Mouse (Mus musculus) liver, embryonic 13.5 days (tissue): ENCODE measurements around the gene Col7a1. TPM values are rescaled to one million over a fixed set of nuclear protein-coding genes. Genes with fewer than 3 reads are reported as not detected.

Experiments used
- ATAC-seq: fragments of 200-750 bp; cut with Nextera tagmentation; 2 replicates; pipeline ENCODE4 v1.8.0; 2017; ENCODE audit warnings: low read depth, mild to moderate bottlenecking, moderate number of reproducible peaks, moderate library complexity
- DNase-seq: peaks from one replicate; pipeline ENCODE4 v3.0.0; 2022
- H3K27ac ChIP-seq: fragments of 300-500 bp; sonication (generic); 2 replicates; pipeline ENCODE4 v1.5.1; 2015; ENCODE audit warnings: moderate library complexity, mild to moderate bottlenecking, inconsistent platforms
- H3K27me3 ChIP-seq: fragments of 300-500 bp; sonication (generic); 2 replicates; pipeline ENCODE4 v1.6.1; 2015; ENCODE audit warnings: mild to moderate bottlenecking, inconsistent platforms
- H3K36me3 ChIP-seq: fragments of 300-500 bp; sonication (generic); 2 replicates; pipeline ENCODE4 v1.6.1; 2015; ENCODE audit warnings: mild to moderate bottlenecking, inconsistent platforms
- H3K4me1 ChIP-seq: fragments of 300-500 bp; sonication (generic); replicated peaks from 2 replicates; pipeline ENCODE4 v1.6.1; 2015; ENCODE audit warnings: inconsistent platforms
- H3K4me2 ChIP-seq: fragments of 300-500 bp; sonication (generic); 2 replicates; pipeline ENCODE4 v1.6.1; 2015; ENCODE audit warnings: inconsistent platforms, mild to moderate bottlenecking, moderate library complexity
- H3K4me3 ChIP-seq: fragments of 300-500 bp; sonication (generic); replicated peaks from 2 replicates; pipeline ENCODE4 v1.5.1; 2015; ENCODE audit warnings: mild to moderate bottlenecking, inconsistent platforms
- H3K9ac ChIP-seq: fragments of 300-500 bp; sonication (generic); 2 replicates; pipeline ENCODE4 v1.6.1; 2015; ENCODE audit warnings: mild to moderate bottlenecking, inconsistent platforms
- H3K9me3 ChIP-seq: fragments of 300-500 bp; sonication (generic); replicated peaks from 2 replicates; pipeline ENCODE4 v1.6.1; 2016; ENCODE audit warnings: inconsistent platforms
- WGBS: fragments of 180-500 bp; shearing (Covaris S2); methylation state at CpG from one replicate; pipeline ENCODE4 v1.1.7; 2015; ENCODE audit not compliant: insufficient replicate concordance; 5-methylcytosine and 5-hydroxymethylcytosine counted together
- polyA plus RNA-seq: library from polyadenylated mRNA; unstranded; fragments of >200 nt; fragmentation: Nextera tagmentation; extraction: Ambion mirVana; gene quantifications from 2 replicates; pipeline ENCODE4 v1.2.1, GENCODE M21; 2015

Gene Col7a1
- polyA plus RNA-seq, 1 experiment from 2014 or later = 0.38 TPM

- peaks cover 12% of the 10 kb centered on the region for H3K4me1 ChIP-seq
- H3K9ac ChIP-seq = no peak overlapping the region
- H3K27ac ChIP-seq = no peak overlapping the region
- WGBS = 81% methylated on average over 13 of the region's 13 CpGs
- ATAC-seq (no peak), DNase-seq (no peak)
- H3K9me3 ChIP-seq = no peaks in the 10 kb centered on the region
- H3K4me2 ChIP-seq = no peak overlapping the region
- H3K36me3 ChIP-seq = peaks cover 62% of the 10 kb centered on the region
- H3K4me3 ChIP-seq = no peak overlapping the region
- H3K27me3 ChIP-seq = peaks cover 23% of the 10 kb centered on the region
These were observed 4.0 kb upstream of the Col7a1 start for GRCm38 (mm10) chr9:108949231-108949966.

- Histone ChIP-seq H3K27me3 (peaks cover 31% of the 10 kb centered on the region), H3K27ac (no peak overlapping the region), H3K9me3 (no peaks in the 10 kb centered on the region), H3K4me3 (no peak overlapping the region), H3K9ac (no peak overlapping the region), H3K4me1 (peaks cover 4% of the 10 kb centered on the region; the same call in 1 of the 2 replicates), H3K4me2 (no peak overlapping the region), H3K36me3 (peaks cover 54% of the 10 kb centered on the region)
- ATAC-seq (no peak), DNase-seq (no peak)
- 81% methylated on average over 9 of the region's 9 CpGs for WGBS
These were observed 3.2 kb upstream of the Col7a1 start for GRCm38 (mm10) chr9:108949967-108950728.

GRCm38 (mm10) chr9:108955241-108955640 is 1.9 kb downstream of the Col7a1 start:
- Histone ChIP-seq H3K4me3 (no peak overlapping the region), H3K27me3 (peaks cover 37% of the 10 kb centered on the region), H3K9me3 (no peaks in the 10 kb centered on the region), H3K9ac (no peak overlapping the region), H3K27ac (no peak overlapping the region), H3K4me2 (no peak overlapping the region), H3K36me3 (peaks cover 3% of the 10 kb centered on the region), H3K4me1 (no peaks in the 10 kb centered on the region)
- DNase-seq (no peak), ATAC-seq (no peak)
- 79% methylated on average over 11 of the region's 11 CpGs for WGBS

GRCm38 (mm10) chr9:108955846-108956245 is 2.5 kb downstream of the Col7a1 start:
- no peak overlapping the region for H3K4me2 ChIP-seq
- no peak overlapping the region for H3K9ac ChIP-seq
- no peak for ATAC-seq
- DNase-seq = no peak
- 75% methylated on average over 11 of the region's 11 CpGs for WGBS
- H3K4me1 ChIP-seq = no peaks in the 10 kb centered on the region
- peaks cover 37% of the 10 kb centered on the region for H3K27me3 ChIP-seq
- no peak overlapping the region for H3K27ac ChIP-seq
- H3K9me3 ChIP-seq = no peaks in the 10 kb centered on the region
- H3K36me3 ChIP-seq = no peaks in the 10 kb centered on the region
- no peak overlapping the region for H3K4me3 ChIP-seq

- Histone ChIP-seq H3K9ac (no peak overlapping the region), H3K27me3 (no peaks in the 10 kb centered on the region), H3K9me3 (no peaks in the 10 kb centered on the region), H3K36me3 (no peaks in the 10 kb centered on the region), H3K4me2 (no peak overlapping the region), H3K4me1 (no peaks in the 10 kb centered on the region), H3K4me3 (no peak overlapping the region), H3K27ac (no peak overlapping the region)
- WGBS = 63% methylated on average over 3 of the region's 3 CpGs
- DNase-seq = no peak
- ATAC-seq = no peak
These were observed 10.2 kb downstream of the Col7a1 start for GRCm38 (mm10) chr9:108963577-108963976.

GRCm38 (mm10) chr9:108964338-108964737 is 11.0 kb downstream of the Col7a1 start:
- H3K36me3 ChIP-seq = no peaks in the 10 kb centered on the region
- DNase-seq = no peak
- no peaks in the 10 kb centered on the region for H3K9me3 ChIP-seq
- H3K4me1 ChIP-seq = no peaks in the 10 kb centered on the region
- H3K9ac ChIP-seq = no peak overlapping the region
- no peak overlapping the region for H3K4me3 ChIP-seq
- no peak overlapping the region for H3K27ac ChIP-seq
- no peaks in the 10 kb centered on the region for H3K27me3 ChIP-seq
- ATAC-seq = no peak
- 24% methylated on average over 6 of the region's 6 CpGs for whole genome bisulfite sequencing
- H3K4me2 ChIP-seq = no peak overlapping the region

- ATAC-seq (no peak), DNase-seq (no peak)
- Histone ChIP-seq H3K9me3 (no peaks in the 10 kb centered on the region), H3K4me1 (no peaks in the 10 kb centered on the region), H3K4me2 (no peak overlapping the region), H3K36me3 (no peaks in the 10 kb centered on the region), H3K27me3 (no peaks in the 10 kb centered on the region), H3K9ac (no peak overlapping the region), H3K27ac (no peak overlapping the region), H3K4me3 (no peak overlapping the region)
- WGBS = 59% methylated on average over 8 of the region's 8 CpGs
These were observed 17.2 kb downstream of the Col7a1 start for GRCm38 (mm10) chr9:108970623-108971022.

- ATAC-seq (no peak), DNase-seq (no peak)
- Histone ChIP-seq H3K4me3 (no peak overlapping the region), H3K4me2 (no peak overlapping the region), H3K36me3 (no peaks in the 10 kb centered on the region), H3K4me1 (no peaks in the 10 kb centered on the region), H3K27me3 (no peaks in the 10 kb centered on the region), H3K9ac (no peak overlapping the region), H3K9me3 (no peaks in the 10 kb centered on the region), H3K27ac (no peak overlapping the region)
- WGBS = 53% methylated on average over 9 of the region's 9 CpGs
These were observed 23.1 kb downstream of the Col7a1 start for GRCm38 (mm10) chr9:108976483-108976882.

GRCm38 (mm10) chr9:108977966-108978365 is 24.6 kb downstream of the Col7a1 start:
- no peaks in the 10 kb centered on the region for H3K27me3 ChIP-seq
- H3K9me3 ChIP-seq = no peaks in the 10 kb centered on the region
- WGBS = 55% methylated on average over 7 of the region's 7 CpGs
- H3K27ac ChIP-seq = no peak overlapping the region
- no peak overlapping the region for H3K4me2 ChIP-seq
- ATAC-seq (no peak), DNase-seq (no peak)
- H3K9ac ChIP-seq = no peak overlapping the region
- H3K4me1 ChIP-seq = peaks cover 5% of the 10 kb centered on the region
- H3K4me3 ChIP-seq = no peak overlapping the region
- H3K36me3 ChIP-seq = no peaks in the 10 kb centered on the region

GRCm38 (mm10) chr9:108982498-108982897 is 29.1 kb downstream of the Col7a1 start:
- H3K9me3 ChIP-seq = no peaks in the 10 kb centered on the region
- peaks cover 17% of the 10 kb centered on the region for H3K4me1 ChIP-seq
- 0 out of 2 replicates have a peak, but pooled peaks cover 7% of the 10 kb centered on the region for H3K27me3 ChIP-seq
- ATAC-seq = no peak
- DNase-seq = no peak
- 54% methylated on average over 8 of the region's 8 CpGs for WGBS
- H3K4me3 ChIP-seq = no peak overlapping the region
- H3K9ac ChIP-seq = no peak overlapping the region
- no peak overlapping the region for H3K27ac ChIP-seq
- no peaks in the 10 kb centered on the region for H3K36me3 ChIP-seq
- H3K4me2 ChIP-seq = no peak overlapping the region

GRCm38 (mm10) chr9:108983209-108983608 is 29.8 kb downstream of the Col7a1 start:
- Histone ChIP-seq H3K4me3 (peak overlapping the region; percentile 6; the same call in 1 of the 2 replicates), H3K27ac (peak overlapping the region; percentile 19; the same call in 1 of the 2 replicates), H3K4me2 (peak overlapping the region; percentile 48), H3K9ac (peak overlapping the region; percentile 29; the same call in 1 of the 2 replicates), H3K27me3 (0 out of 2 replicates have a peak, but pooled peaks cover 7% of the 10 kb centered on the region), H3K36me3 (no peaks in the 10 kb centered on the region), H3K9me3 (no peaks in the 10 kb centered on the region), H3K4me1 (peaks cover 24% of the 10 kb centered on the region)
- DNase-seq (peak; percentile 56), ATAC-seq (peak; percentile 85)
- WGBS = 30% methylated on average over 9 of the region's 9 CpGs
